Mouse (Mus musculus) lung, postnatal 14 days (tissue): Measurements from ENCODE around the gene Ak2.
A peak's percentile ranks its signal among the peaks of the same experiment; 100 is the strongest.

Experiments
- DNase-seq: peaks from one replicate; pipeline ENCODE4 v3.0.0; 2021

Gene Ak2

DNA sequence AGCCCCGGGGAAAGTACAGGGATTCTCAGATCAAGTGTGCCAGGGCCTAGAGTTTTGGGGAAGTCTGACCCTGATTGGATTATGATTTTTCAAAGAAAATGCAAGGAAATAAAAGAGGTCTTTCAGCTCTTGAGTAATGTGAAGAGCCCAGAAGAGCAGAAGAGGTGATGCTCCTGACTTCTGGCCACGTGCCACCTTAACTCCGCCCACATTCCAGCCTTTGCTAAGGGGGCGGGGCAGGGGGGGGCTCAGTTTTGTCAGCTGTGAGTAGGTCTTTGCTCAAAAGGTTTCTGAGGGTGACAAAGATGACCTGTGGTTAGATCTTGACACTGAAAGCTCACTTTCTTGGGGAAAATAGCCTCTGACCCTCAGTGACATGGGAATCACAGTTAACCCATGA is 24.6 kb downstream of the Ak2 start:
- DNase-seq: peak; percentile 50

DNA sequence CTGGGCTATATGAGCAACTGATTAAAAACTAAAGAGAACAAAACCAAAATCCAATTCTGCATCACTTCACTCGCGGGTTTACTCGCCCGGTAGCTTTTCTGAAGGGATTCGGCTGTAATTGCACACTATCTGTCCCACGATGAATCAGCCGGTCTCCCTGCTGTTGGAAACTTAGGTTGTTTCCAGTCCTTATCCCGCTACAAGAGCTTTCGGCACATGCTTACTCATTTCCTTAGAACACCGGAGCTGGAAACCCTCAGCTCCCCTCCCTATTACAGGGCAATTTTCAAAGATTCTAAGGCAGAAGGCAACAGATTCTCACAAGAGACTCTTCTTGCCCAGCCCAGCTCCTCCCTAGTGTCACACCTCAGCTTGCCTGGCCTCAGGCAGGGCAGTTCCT is 25.4 kb downstream of the Ak2 start:
- no peak for DNase-seq

DNA sequence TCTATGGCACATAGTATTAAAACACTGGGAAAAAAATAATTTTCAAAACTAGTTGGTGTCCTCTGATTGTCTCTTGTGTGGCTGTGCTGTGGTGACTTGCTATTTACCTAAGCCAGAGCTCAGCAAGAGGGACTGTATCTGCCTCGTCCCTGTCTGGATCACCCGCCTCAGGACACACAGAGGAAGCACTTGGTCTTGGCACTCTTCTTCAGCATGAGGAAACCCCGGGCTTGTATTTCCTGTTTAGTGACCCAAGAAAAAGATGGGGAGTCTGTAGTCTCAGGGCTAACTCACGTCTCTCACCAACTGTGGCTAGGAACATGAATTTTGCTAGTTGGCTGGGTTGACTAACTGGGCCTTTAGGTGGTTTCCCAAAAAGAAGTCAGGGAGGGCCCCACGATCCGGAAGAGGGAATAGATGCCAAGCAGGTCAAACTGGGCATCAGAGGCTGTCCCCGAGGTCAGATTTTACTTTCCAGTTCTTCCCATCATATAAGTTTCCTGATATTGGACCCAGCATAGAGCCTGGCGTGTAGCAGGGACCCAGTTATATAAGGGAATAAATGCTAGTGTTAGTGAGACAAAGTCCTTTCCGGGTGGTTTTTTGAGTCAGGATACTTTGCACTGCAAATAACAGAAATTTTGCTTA is 27.2 kb downstream of the Ak2 start:
- no peak for DNase-seq

DNA sequence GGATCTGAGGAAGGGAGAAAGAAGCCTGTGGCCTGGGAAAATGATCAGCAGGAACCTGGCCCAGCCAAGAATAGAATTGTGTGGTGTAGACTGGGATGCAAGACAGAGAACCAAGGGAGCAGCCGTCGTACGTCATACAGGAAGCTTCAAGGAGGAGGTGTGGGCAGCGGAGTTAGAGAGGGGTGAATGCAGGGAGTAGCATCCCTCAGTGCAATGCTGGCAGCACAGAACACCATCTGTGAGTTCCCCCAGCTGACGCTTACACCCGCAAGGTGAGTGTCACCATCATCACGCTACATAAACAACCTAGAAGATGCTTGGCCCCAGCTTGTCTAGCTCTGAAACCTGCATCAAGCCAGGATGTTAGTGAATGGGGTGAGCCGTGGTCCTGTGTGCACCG is 28.0 kb downstream of the Ak2 start:
- DNase-seq: no peak

DNA sequence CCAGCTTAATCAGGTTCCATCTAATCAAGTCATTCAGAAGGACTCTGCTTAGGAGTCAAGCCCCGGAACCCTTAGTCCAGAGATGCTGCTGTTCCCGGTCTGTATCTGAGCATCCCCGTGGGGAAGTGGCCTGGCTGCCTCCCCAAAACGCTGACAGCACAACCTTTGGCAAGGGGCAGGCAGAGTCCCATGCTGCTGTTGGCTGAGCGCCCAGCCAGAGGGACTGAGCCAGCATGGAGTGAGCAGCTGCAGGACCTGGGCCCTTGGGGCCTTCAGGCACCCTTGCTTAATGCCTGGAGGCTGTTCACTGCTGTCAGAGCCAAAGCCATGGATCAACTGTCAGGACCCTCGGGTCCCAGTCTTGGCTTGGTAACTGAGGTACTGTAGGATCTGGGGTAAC is 28.7 kb downstream of the Ak2 start:
- DNase-seq: peak; percentile 82

DNA sequence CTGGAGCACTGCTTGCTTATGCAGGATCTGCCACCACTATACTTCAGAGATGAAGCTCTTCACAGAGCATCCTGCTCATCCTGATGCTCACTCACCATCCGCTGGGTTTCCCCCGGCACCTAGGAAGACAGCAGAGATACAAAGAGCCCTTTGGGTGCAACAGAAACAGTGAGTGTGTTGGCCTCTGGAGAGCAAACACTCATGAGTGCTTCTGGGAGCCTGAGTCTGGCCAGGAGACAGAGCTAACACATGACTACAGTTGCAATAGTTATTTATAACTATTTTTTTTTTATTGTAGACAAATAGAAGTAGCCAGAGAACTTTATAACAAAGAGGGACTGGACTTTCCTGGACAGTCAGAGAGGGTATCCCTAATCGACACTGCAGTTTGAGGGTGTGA is 29.7 kb downstream of the Ak2 start:
- no peak for DNase-seq

DNA sequence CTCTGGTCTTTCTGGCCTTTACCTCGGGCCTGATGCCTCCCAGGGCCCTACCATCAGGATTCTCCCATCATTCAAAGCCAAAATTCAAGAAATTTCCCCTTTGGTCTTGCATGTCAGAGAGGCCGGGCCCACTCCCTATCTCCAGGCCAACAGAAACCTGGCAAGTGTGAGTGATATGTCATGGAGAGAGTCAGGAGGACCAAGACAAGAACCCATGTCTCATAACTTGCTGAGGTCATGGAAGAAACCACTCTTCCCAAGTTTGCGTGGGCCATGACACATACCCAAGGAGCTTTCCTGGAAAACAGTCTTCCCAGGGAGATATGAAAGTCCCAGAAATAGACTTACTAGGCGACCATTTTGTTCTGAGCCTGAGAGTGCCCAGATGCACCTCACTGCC is 30.1 kb downstream of the Ak2 start:
- no peak for DNase-seq

DNA sequence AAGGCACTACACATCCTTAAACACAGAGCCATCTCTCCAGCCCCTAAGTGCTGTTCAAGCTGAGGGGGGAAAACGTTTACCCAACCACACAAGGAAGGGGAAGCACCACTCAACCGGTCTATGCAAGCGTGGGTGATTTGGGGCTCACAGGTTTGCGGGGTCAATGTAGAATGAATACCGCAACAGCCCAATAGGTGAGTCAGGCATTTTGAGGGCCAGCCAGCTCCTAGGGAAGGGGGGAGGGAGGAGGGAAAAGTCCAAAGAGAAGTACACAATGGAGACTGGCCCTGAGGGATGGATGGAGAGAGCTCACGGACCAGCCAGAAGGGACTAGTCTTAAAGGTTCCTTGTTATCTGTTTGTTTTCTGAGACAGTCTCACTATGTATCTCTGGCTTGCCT is 32.1 kb downstream of the Ak2 start:
- no peak for DNase-seq

DNA sequence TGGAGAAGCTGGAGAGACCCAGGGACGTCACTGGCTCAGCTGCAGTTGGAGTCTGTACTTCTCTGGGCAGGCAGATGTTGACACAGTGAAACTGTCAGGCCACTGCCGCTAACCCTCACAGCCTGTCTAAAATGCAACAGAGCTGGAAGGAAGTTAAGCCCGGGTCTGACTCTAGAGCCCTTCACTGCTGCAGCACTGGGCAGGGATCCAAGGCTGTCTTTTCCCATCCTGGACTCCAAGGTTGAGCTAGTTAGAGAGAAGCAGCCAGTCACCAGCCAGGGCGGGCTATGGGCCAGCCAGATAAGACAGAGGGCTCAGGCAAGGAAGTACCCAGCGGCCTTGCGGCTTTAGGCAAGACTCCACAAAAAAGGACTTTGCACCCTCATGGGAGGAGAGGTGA is 33.0 kb downstream of the Ak2 start:
- DNase-seq: peak; percentile 65

DNA sequence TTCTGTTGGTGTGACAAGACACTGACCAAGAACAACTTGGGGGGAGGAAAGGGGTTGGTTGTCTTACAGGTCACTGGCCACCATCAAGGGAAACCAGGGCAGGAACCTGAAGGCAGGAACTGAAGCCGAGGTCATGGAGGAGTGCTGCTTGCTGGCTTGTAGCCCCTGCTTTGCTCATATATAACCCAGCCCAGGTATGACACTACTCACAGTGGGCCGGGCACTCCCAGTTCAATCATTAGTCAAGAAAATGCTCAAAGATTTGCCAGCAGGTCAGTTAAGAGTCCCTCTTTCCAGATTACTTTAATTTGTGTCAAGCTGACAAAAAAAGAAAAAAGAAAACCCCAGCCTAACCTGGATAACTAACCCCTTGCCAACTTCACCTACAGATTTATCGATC is 33.9 kb downstream of the Ak2 start:
- DNase-seq: no peak

DNA sequence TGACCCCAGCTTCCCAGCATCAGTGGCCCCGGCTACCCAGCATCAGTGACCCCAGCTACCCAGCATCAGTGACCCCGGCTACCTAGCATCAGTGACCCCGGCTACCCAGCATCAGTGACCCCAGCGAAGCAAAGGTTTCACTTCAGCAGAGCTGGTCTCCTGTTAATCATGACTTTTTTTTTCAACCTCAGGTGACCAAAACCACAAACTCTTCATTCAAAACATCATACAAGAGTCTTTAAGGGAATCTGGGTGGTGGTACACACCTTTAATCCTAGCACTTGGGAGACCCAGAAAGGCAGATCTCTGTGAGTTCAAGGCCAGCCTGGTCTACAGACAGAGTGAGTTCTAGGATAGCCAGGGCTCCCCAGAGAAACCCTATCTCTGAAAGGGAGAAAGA is 39.0 kb downstream of the Ak2 start:
- DNase-seq: no peak

DNA sequence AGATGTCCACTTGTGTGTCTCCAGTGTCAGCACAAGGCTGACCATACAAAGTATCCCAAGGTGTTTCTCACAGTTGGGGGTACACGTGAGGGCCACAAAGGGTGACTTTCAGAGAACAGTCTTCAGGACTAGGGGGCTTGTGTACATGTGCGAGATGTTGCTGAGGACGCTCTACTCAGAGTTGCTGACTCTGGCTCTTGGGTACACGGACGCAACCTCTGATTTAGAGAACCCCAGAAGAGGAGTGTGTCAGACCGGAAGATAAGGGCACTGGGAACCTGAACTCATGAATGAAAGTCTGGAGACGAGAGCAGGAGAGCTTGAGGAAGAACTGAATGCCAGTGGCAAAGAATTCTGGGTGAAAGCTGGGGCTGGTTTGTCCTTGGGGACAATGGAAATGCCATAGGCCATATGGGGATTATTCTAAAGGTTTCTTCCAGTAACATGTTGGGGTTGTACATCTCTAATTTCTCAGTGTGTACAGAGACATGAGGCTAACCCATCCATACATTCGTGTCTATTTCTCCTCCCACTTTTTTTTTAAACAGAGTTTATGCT is 39.7 kb downstream of the Ak2 start:
- no peak for DNase-seq

DNA sequence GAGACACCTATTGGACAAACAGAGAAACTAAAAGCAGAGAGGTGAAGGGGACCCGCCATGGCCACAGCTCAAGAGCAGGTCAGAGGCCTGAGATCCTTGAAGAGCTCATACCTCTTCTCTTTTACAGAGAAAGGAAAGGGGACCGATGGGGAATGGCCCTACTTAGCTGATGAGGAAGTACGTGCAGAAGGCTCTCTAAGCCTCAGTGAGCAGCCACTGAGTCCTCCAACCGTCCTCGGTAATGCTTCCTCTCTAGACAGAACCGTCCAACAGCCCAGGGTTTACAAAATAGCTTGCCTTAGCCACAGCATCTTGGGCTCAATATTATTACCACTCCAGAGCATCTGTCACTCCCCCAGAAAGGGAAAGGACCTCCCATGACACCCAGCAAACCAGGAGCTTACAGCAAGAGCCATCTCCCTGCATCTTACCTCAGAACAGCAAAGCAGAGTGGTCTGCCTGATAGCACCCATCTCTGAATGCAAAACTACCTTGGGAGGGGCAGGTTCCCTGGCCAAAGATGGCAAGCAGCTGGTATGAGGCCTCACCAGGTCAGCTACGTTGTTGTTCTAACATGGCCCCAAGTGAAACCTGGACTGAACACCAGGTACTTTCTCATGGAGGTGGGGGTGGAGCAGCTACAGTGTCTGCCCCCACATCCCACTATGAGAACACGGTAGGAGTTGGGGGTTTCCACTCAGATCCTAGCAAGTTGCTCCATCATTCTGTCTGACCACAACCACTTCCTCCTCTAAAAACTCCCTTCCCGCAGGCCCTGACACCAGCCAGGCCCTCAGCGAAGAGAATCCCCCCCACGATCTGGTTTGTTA is 40.6 kb downstream of the Ak2 start:
- DNase-seq: no peak

DNA sequence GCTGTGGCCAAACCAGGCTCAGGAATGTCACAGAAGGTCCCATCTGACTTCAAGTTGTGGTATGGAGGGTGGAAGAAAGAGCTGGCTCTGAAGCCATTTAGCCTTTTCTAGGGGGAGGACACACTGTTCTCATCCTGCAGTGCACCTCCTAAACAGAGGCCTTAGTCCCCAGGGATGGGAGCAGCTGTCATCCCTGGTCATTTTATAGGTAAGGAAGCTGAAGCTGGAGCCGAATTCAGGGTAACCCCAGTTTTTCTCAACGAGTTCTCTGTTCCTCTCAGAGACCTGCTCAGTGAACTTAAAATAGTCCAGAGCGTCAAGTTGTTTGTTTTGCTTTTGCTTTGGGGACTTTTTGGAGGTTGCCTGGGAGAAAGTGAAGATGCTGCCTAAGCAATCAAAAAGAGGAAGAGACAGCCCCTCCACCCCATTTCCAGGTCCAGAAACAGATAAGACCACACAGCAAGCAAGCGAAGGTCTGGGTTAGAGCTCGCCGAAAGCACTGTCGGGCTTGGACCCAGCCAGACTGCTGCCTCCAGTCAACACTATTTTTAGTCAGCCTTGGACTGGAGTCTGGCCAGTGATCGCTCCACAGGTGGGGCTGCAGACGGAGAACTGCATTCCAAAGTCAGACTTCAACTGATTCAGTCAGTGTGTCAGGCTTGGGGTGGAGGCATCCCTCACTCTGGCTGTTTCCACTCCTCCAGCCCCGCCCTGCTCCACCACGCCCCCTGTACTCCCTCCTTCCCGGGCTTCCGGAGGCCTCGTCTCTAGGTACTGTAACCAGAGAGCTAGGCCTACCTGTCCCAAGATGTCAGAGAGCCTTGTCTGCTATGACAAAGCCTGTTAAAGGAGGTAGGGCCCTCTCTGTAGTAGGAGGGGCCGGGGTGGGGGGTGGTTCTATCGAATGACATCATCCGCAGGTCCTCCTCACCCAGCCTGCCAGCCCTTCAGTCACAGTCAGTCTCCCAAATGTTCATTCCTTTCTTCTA is 41.5 kb downstream of the Ak2 start:
- DNase-seq: peak; percentile 74

DNA sequence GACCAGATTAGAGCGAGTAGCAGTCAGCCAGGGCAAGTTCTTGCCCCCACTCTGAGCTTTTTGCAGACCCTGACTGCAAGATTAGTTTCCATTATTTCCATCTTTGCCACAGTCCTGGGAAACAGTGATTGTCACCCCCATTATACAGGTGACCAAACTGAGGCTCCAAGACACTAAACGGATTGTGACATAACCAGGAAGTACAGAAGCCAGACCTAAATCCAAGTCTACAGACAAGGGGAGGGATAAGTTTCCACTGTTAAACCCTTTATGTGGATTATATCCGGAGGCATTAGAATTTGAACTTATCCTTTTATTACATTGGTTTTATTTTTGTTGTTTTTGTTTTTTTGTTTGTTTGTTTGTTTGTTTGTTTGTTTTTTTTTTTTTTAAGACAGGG is 42.5 kb downstream of the Ak2 start:
- DNase-seq: no peak

DNA sequence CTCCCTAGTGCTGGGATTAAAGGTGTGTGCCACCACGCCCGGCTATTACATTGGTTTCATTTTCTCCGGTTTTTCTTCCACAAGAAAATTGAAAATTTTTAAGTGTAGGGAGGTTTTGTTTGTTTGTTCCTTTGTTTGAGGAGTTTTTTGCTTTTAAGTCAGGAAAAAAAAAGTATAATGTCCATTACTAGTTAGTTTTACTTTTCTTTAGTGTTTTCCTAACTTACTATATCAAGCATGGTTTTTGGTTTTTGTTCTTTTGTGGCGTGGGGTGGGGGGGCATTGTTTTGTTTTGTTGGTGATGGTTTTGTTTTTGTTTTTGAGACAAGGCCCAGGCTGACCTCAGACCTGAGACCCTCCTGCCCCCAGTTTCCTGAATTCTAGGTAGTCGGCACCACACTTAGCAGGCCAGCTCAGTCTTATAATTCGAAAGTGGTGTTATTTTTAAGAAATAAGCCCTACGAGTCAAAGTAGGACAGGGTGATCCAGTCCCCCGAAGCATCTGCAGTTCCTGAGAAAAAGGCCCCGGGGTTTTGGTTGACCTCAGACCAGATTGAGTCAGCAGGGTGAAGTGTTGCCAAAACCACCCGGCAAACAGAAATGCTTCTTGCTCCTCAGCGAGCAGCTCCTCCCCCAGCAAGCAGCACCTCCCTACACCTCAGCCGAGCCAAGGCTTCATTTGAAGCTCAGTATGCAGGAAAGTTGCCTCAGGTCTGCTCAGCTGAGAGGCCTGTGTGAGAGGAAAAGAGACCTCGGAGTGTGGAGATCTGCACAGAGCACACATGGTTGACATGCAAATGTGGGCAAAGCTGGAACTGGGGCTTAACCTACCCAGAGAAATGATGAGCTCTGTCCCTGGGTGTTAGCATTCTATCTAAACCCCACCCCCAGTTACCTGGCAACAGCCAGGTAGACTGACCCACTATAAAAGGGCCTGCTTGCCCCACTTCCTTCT is 43.2 kb downstream of the Ak2 start:
- peak; percentile 74 for DNase-seq

DNA sequence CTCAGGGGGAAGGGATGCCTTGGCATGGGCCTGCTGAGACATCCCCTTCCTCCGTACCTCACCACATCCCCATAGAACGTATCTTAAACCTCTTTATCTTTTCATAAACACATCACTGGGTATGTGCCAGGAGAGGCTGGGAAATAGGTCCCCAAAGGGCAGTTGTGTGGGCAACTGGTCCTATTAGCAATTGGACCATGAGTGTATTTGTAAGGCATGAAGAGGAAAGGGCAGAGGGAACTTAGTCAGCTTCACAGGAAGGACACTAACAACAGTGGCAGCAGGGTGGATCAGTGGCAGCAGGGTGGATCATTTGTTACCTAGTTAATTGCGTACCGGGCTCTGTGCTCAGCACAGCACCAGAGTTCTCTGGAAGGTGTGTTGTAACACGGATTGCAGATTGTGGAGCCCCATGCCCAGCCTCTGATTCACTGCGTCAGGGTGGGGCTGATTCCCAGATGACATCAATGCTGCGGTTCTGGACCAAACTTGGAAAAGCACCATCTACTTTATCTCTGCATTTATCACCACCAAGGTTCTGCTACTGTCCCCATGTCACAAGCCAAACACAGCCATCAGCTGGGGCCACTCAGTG is 44.2 kb downstream of the Ak2 start:
- DNase-seq: no peak

DNA sequence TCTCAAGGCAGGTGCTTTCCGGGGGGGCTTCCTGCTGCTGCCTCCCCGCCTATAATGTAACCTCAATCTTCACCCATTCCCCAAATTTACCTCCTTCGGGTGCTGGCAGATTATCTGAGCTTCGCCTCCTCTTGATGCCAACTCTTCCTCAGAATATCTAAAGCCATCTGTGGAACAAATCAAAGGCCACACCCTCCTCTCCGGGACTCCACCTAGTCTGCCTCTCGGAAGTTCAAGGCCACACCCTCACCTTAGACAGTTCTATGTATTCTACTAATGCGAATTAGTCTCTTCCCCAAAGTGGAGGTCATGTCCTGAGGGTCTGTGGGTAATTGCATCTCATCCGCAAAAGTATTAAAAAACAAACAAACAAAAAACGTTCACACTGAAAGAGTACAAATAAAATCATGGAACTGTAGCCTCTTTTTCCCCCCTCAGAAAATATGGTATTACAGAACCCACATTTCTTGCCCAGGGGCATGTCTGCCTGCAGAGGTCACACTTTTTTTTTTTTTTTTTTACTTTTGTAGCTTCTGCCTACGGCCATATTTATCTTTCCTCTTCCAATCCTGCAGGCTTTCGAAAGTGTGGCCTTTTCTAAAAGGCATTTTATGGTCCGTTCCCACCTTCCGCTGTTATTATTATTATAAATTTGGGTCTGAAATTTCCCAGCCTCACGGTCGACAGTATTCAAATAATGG is 56.1 kb downstream of the Ak2 start:
- DNase-seq: no peak

DNA sequence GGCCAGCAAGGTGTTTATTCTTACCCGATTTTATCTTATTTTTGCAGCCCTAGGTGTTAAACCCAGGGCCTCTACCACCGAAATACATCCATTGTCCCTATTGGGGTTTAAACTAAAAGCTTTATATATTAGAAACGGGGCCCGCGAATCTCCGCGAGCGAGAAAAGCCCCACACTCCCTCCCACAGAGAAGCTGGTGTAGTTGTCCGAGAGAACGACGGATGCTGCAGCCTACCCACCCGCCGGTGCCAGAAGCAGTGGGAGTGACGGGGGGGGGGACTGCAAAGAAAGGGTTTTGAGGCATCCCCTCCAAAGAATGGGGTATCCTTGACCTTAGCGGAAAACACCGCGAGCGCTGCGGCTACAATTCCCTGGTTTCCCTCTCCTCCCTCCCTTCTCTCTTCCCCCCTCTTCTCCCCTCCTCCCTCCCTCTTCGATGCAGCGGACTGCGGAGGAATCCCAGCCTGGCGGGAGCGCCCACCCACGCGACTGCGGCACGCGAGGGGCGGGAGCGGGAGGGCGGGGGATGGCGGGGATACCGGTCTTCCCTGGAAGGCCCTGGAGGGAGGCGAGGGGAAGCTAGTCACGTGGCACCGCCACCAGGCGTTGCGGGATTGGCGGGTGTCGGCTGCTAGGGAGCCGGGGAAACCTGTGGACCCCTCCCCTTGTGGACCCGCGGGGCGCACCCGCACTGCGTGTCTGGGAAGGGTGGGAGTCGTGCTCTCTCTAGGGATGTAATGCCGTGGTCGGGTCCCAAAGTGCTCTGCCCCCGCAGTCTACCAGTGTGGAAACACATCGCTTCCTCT is 56.9 kb downstream of the Ak2 start:
- peak; percentile 52 for DNase-seq
